Mouse (Mus musculus) small intestine, adult 2 months (tissue): ENCODE data around the gene Apbb2. TPM values are rescaled to one million over a fixed set of nuclear protein-coding genes. Genes with fewer than 3 reads are reported as not detected.

ENCODE experiments used
- H3K27ac ChIP-seq: fragments of 200-500 bp; 2 replicates; pipeline ENCODE4 v1.5.1; 2012; ENCODE audit warnings: low read depth, low read length, control low read depth, inconsistent platforms; ENCODE audit not compliant: insufficient read depth
- H3K27me3 ChIP-seq: fragments of 200-500 bp; 2 replicates; pipeline ENCODE4 v1.6.1; 2012; ENCODE audit warnings: mild to moderate bottlenecking, moderate library complexity, low read length, inconsistent platforms; ENCODE audit not compliant: control insufficient read depth, insufficient read depth
- H3K36me3 ChIP-seq: fragments of 200-500 bp; 2 replicates; pipeline ENCODE4 v1.6.1; 2012; ENCODE audit warnings: mild to moderate bottlenecking, low read length, control low read depth, inconsistent platforms; ENCODE audit not compliant: control insufficient read depth, insufficient read depth
- H3K4me1 ChIP-seq: fragments of 200-500 bp; 2 replicates; pipeline ENCODE4 v1.6.1; 2012; ENCODE audit warnings: low read length, inconsistent platforms, mixed read lengths; ENCODE audit not compliant: control insufficient read depth, insufficient read depth, insufficient read length
- H3K4me3 ChIP-seq: fragments of 200-500 bp; 2 replicates; pipeline ENCODE4 v1.5.1; 2012; ENCODE audit warnings: low read depth, mild to moderate bottlenecking, control low read depth, inconsistent platforms, low read length, moderate library complexity
- CTCF ChIP-seq: fragments of 200-500 bp; IDR thresholded peaks from 2 replicates; pipeline ENCODE4 v1.5.1; 2012; ENCODE audit warnings: low read depth, mild to moderate bottlenecking, control low read depth, inconsistent platforms, low read length, moderate library complexity, mixed read lengths; ENCODE audit not compliant: insufficient replicate concordance, insufficient read length; ENCODE audit errors: extremely low read depth
- POLR2A ChIP-seq: fragments of 200-500 bp; IDR thresholded peaks from 2 replicates; pipeline ENCODE4 v1.6.1; 2012; ENCODE audit warnings: low read depth, mild to moderate bottlenecking, control low read depth, inconsistent platforms, low read length, moderate library complexity
- WGBS: fragments of 180-500 bp; shearing (Covaris S2); methylation state at CpG from one replicate; pipeline ENCODE4 v1.1.7; 2018; 5-methylcytosine and 5-hydroxymethylcytosine counted together
- polyA plus RNA-seq: library from polyadenylated mRNA; depleted of rRNA; stranded (reverse); fragments of >200 nt; gene quantifications from 2 replicates; pipeline ENCODE4 v1.2.3, GENCODE M21; 2012

The Apbb2 gene
- polyA plus RNA-seq, 1 experiment = 8.3 TPM

DNA sequence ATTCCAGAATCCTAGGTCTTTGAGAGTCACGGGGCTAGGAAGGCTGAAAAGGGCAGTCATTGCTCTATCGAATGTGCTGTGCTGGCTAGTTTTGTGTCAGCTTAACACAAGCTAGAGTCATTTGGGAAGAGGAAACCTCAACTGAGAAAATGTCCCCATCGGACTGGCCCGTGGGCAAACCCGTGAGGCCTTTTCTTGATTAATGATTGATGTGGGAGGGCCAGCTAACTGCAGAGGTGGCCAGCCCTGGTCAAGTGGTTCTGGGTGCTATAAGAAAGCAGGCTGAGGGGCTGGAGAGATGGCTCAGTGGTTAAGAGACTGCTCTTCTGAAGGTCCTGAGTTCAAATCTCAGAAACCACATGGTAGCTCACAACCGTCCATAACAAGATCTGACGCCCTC is 212.2 kb downstream of the Apbb2 start:
- Histone ChIP-seq H3K4me1 (no peaks in the 10 kb centered on the region), H3K4me3 (no peak overlapping the region), H3K36me3 (peaks cover 3% of the 10 kb centered on the region), H3K27me3 (no peaks in the 10 kb centered on the region), H3K27ac (no peak overlapping the region)
- TF ChIP-seq CTCF = no peak
- no peak for TF ChIP-seq POLR2A
- 92% methylated on average over 7 of the region's 7 CpGs for WGBS

DNA sequence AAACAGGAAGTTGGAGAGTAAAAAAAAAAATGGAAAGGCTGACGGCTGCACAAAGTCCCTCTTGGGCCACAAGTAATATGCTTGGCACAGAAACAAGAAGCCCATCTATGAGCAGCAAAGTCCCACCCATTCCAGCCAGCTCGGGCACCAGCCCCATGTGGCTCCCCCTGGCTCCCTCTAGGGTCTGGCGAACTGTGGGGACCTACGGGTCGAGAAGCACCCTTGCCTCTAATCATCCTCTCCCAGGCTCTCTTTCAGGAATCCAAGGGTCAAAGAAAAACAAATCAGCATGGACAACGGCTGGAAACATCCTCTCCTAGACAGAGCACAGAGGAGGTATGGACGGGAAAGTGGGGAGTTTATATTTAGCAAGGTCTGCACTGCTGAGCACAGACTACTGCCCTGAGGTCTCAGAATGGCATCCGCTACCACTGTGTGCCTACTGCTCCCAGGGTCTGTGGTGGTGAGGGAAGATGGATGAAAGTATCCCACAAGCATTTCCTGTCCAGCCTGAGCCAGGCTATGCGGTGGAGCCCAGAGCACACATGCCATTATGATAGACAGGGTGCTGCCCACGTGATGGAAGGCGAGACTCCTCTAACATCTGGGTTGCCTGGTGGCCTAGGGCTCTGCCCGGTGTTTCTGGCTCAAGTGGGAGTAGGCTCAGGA is 212.7 kb downstream of the Apbb2 start:
- no peaks in the 10 kb centered on the region for H3K4me1 ChIP-seq
- H3K27me3 ChIP-seq = no peaks in the 10 kb centered on the region
- peaks cover 3% of the 10 kb centered on the region for H3K36me3 ChIP-seq
- TF ChIP-seq POLR2A (no peak), CTCF (no peak)
- H3K4me3 ChIP-seq = no peak overlapping the region
- no peak overlapping the region for H3K27ac ChIP-seq
- WGBS = 79% methylated on average over 12 of the region's 12 CpGs

- Histone ChIP-seq H3K4me1 (no peaks in the 10 kb centered on the region), H3K27ac (no peak overlapping the region), H3K4me3 (no peak overlapping the region), H3K27me3 (no peaks in the 10 kb centered on the region), H3K36me3 (peaks cover 3% of the 10 kb centered on the region)
- 88% methylated on average over 6 of the region's 6 CpGs for WGBS
- no peak for TF ChIP-seq CTCF
- TF ChIP-seq POLR2A = no peak
Observed at GRCm38 (mm10) chr5:66405305-66405704, 213.3 kb downstream of the Apbb2 start.

DNA sequence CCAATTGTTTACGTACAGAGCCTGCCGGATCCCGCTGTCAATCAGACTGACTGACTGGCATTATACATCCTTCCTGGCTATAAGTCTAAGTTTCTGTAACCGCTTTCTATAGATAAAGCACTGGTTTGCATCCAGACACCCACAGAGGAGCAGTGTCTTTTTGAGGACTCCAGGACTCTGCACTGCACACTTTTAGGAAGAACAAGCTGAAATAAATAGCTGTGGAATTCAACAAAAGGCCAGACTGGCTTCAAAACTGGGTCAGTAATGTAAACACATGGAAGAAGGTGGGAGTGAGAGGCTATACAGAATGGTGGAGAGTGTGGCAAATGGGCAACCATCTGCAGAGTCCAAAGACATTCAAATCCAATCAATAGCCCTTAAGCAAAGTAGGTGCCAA is 218.0 kb downstream of the Apbb2 start:
- WGBS = 97% methylated on average over 4 of the region's 4 CpGs
- TF ChIP-seq POLR2A (no peak), CTCF (no peak)

GRCm38 (mm10) chr5:66399264-66399620 is 219.3 kb downstream of the Apbb2 start:
- no peak overlapping the region for H3K4me3 ChIP-seq
- 76% methylated on average over 2 of the region's 2 CpGs for WGBS
- H3K27me3 ChIP-seq = no peaks in the 10 kb centered on the region
- no peak overlapping the region for H3K27ac ChIP-seq
- no peaks in the 10 kb centered on the region; the same call in 1 of the 2 replicates for H3K4me1 ChIP-seq
- H3K36me3 ChIP-seq = peaks cover 5% of the 10 kb centered on the region; the same call in 1 of the 2 replicates
- no peak for TF ChIP-seq POLR2A
- TF ChIP-seq CTCF = no peak

More for the DNA sequence above, 218.0 kb downstream of the Apbb2 start:
- Histone ChIP-seq H3K27ac (no peak overlapping the region), H3K36me3 (peaks cover 5% of the 10 kb centered on the region; the same call in 1 of the 2 replicates), H3K27me3 (no peaks in the 10 kb centered on the region), H3K4me1 (no peaks in the 10 kb centered on the region; the same call in 1 of the 2 replicates), H3K4me3 (no peak overlapping the region)

GRCm38 (mm10) chr5:66398530-66399263 is 219.9 kb downstream of the Apbb2 start:
- H3K4me1 ChIP-seq = no peaks in the 10 kb centered on the region; the same call in 1 of the 2 replicates
- no peak overlapping the region for H3K4me3 ChIP-seq
- H3K27me3 ChIP-seq = no peaks in the 10 kb centered on the region
- no peak for TF ChIP-seq POLR2A
- no peak for TF ChIP-seq CTCF
- H3K27ac ChIP-seq = no peak overlapping the region; the same call in 1 of the 2 replicates
- H3K36me3 ChIP-seq = peaks cover 8% of the 10 kb centered on the region; the same call in 1 of the 2 replicates
- 60% methylated on average over 5 of the region's 5 CpGs for WGBS

GRCm38 (mm10) chr5:66393767-66394446 is 224.7 kb downstream of the Apbb2 start:
- H3K4me3 ChIP-seq = no peak overlapping the region
- 86% methylated on average over 10 of the region's 10 CpGs for WGBS

More at GRCm38 (mm10) chr5:66393767-66394446, 224.7 kb downstream of the Apbb2 start:
- H3K27ac ChIP-seq = no peak overlapping the region
- H3K4me1 ChIP-seq = no peaks in the 10 kb centered on the region; the same call in 1 of the 2 replicates
- TF ChIP-seq POLR2A = no peak
- no peak for TF ChIP-seq CTCF
- no peaks in the 10 kb centered on the region for H3K27me3 ChIP-seq
- H3K36me3 ChIP-seq = peaks cover 14% of the 10 kb centered on the region
